Mouse (Mus musculus): ENCODE data around the gene Mier2.

DNA sequence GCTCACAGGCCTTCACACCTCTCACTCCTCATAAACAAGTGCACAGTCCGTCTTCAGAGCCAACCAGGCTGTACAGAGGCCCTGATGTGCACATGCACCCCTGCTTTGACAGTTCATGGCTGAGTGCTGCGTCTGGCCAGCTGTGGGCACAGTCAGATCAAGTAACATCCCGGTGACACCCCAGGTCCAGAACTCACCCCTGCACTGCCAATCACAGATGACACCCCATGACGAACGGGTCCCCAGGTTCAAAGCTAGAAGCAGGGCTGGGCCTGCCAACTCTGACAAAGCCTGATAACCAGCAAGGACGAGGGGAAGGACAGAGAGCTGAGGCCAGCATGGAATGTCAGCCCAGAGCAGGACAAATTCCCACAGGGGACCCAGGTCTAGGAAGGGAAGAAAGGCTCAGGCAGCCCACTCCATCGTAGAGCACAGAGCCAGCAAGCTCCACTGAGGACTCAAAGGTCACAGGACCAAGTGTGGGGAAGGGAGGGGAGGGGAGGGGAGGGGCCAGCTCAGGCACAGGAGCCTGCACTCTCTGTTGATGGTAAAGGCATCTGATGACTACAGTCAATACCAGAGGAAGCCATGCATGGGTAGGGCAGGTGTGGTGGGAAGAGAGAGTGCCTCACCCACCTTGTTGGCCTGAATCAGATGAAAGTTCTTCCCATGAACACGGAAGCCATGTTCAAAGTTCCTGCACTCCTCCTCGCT is 11.0 kb downstream of the Mier2 start:
- no peak for TF ChIP-seq EP300 (IDR thresholded peaks at IDR 0.05)
- TF ChIP-seq CTCF (IDR thresholded peaks at IDR 0.05), result no peak
